Mouse (Mus musculus): Measurements from ENCODE around the gene Pnpla8. TPM values are rescaled to one million over a fixed set of nuclear protein-coding genes. Genes with fewer than 3 reads are reported as not detected.

Gene Pnpla8
- polyA plus RNA-seq, 1 experiment: 67.4 TPM

DNA sequence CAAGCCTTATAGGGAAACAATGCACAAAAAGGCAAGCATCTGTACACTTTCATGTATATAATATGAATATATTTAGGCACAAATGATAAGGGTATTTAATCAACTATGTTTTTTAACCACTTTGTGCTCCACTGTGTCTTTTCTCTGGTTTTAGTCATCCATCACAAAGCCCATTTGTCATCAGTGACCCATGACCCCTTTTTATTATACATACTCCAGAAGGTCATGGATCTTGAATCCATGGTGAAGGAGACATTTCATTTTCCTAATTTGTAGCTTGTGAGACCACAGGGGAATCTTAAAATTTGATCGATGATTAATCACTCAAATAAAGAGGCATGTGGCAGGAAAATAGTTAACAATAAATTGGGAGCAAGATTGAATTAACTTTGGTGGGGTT, 136.7 kb downstream of the Pnpla8 start:
- H3K4me1 ChIP-seq (ENCODE audit: control insufficient read depth, insufficient read depth, low read length): no peaks in the 10 kb centered on the region
- WGBS: 23% methylated on average over 1 of the region's 1 CpGs
- TF ChIP-seq POLR2A (IDR thresholded peaks at IDR 0.05; ENCODE audit: borderline replicate concordance, insufficient read depth, low read length) (no peak), CTCF (IDR thresholded peaks at IDR 0.05; ENCODE audit: borderline replicate concordance, insufficient read depth, low read depth, low read length) (no peak)

GRCm38 (mm10) chr12:44371076-44371710, 150.0 kb downstream of the Pnpla8 start:
- WGBS: 58% methylated on average over 3 of the region's 3 CpGs
- no peaks in the 10 kb centered on the region for H3K27me3 ChIP-seq (ENCODE audit: control insufficient read depth, insufficient read depth, low read length)
- no peak overlapping the region for H3K4me3 ChIP-seq (replicated peaks; ENCODE audit: insufficient read depth, low read depth, low read length)
- peaks cover 11% of the 10 kb centered on the region for H3K4me1 ChIP-seq (ENCODE audit: control insufficient read depth, insufficient read depth, low read length)
- H3K27ac ChIP-seq (ENCODE audit: insufficient read depth, low read length): no peak overlapping the region
- no peak for DNase-seq
- TF ChIP-seq CTCF (IDR thresholded peaks at IDR 0.05; ENCODE audit: borderline replicate concordance, insufficient read depth, low read depth, low read length) (no peak), POLR2A (IDR thresholded peaks at IDR 0.05; ENCODE audit: borderline replicate concordance, insufficient read depth, low read length) (no peak)

More for the DNA sequence above, 136.7 kb downstream of the Pnpla8 start:
- no peak overlapping the region for H3K27ac ChIP-seq (ENCODE audit: insufficient read depth, low read length)
- H3K27me3 ChIP-seq (ENCODE audit: control insufficient read depth, insufficient read depth, low read length): no peaks in the 10 kb centered on the region
- H3K4me3 ChIP-seq (replicated peaks; ENCODE audit: insufficient read depth, low read depth, low read length): no peak overlapping the region
- no peak for DNase-seq

Other genes with a start within 250 kb of the Pnpla8 start
- gene Dnajb9, start 11.0 kb upstream of the Pnpla8 start, polyA plus RNA-seq (2012; rRNA removed): 24.5 and 26.4 TPM in 2 replicates
- 88.0 and 95.2 TPM in 2 replicates for gene Nrcam, start 107.5 kb downstream of the Pnpla8 start, polyA plus RNA-seq (2012; rRNA removed)